Mouse (Mus musculus): ENCODE data around the gene Camk2g.

GRCm38 (mm10) chr14:20784708-20785107 is 9.2 kb downstream of the Camk2g start:
- TF ChIP-seq EP300 (IDR thresholded peaks at IDR 0.05; ENCODE audit: low read length) (no peak), NELFE (IDR thresholded peaks at IDR 0.05; ENCODE audit: low read depth, low read length) (no peak), POLR2AphosphoS2 (IDR thresholded peaks at IDR 0.05; ENCODE audit: low read depth, low read length) (no peak), MAFK (IDR thresholded peaks at IDR 0.05; ENCODE audit: insufficient replicate concordance, low read length) (no peak)
